Mouse (Mus musculus) natural killer cell, adult 2 months (primary cell): ENCODE data around the gene Pias4.

Experiments
- DNase-seq, 2 experiments: peaks; one replicate each; pipeline ENCODE4 v3.0.0; 2022; ENCODE audit warnings: low spot score in 2 of 2

The Pias4 gene

GRCm38 (mm10) chr10:81139529-81139846 is 28.2 kb downstream of the Pias4 start:
- DNase-seq: no peak

- no peak for DNase-seq
Observed at GRCm38 (mm10) chr10:81138821-81139528, 28.7 kb downstream of the Pias4 start.

GRCm38 (mm10) chr10:81138131-81138782 is 29.5 kb downstream of the Pias4 start:
- peak; percentile 79 to 82 for DNase-seq

- DNase-seq: peak; percentile 100
Observed at GRCm38 (mm10) chr10:81137252-81138130, 30.2 kb downstream of the Pias4 start.

- DNase-seq: peak; percentile 71 to 79
Observed at GRCm38 (mm10) chr10:81136706-81137231, 31.0 kb downstream of the Pias4 start.

- DNase-seq: peak; percentile 65
Observed at GRCm38 (mm10) chr10:81135831-81136705, 31.7 kb downstream of the Pias4 start.

GRCm38 (mm10) chr10:81134966-81135681 is 32.6 kb downstream of the Pias4 start, which contains the start of gene Zbtb7a:
Zbtb7a (plus strand) TSS chr10:81135220.
- DNase-seq: no peak

GRCm38 (mm10) chr10:81134181-81134587 is 33.5 kb downstream of the Pias4 start:
- peak; percentile 88 to 92 for DNase-seq

- DNase-seq: no peak
Observed at GRCm38 (mm10) chr10:81123500-81123899, 44.2 kb downstream of the Pias4 start.

- no peak for DNase-seq
Observed at GRCm38 (mm10) chr10:81122889-81123288, 44.8 kb downstream of the Pias4 start.

- DNase-seq: no peak
Observed at GRCm38 (mm10) chr10:81120650-81121049, 47.1 kb downstream of the Pias4 start.

GRCm38 (mm10) chr10:81119625-81120024 is 48.1 kb downstream of the Pias4 start:
- no peak for DNase-seq

- DNase-seq: no peak
Observed at GRCm38 (mm10) chr10:81112946-81113345, 54.8 kb downstream of the Pias4 start.

- DNase-seq: peak; percentile 88 to 92
Observed at GRCm38 (mm10) chr10:81106113-81106721, 61.5 kb downstream of the Pias4 start.

- peak; percentile 97 to 98 for DNase-seq
Observed at GRCm38 (mm10) chr10:81105565-81106112, 62.1 kb downstream of the Pias4 start, which contains the start of gene Map2k2. Map2k2 (plus strand) TSS chr10:81105915.
